Mouse (Mus musculus) urinary bladder, adult 2 months (tissue): ENCODE results near the gene Sprr2b. TPM values are rescaled to one million over a fixed set of nuclear protein-coding genes. Genes with fewer than 3 reads are reported as not detected.
"Not testable (repeated sequence)": the region's sequence is repeated elsewhere in the genome, so short reads cannot be mapped to it uniquely, and the experiment has no call there.

ENCODE experiments used
- DNase-seq: peaks from one replicate; pipeline ENCODE4 v3.0.0; 2022; ENCODE audit warnings: low spot score
- polyA plus RNA-seq: library from polyadenylated mRNA; depleted of rRNA; stranded (reverse); fragments of >200 nt; gene quantifications from 2 replicates; pipeline ENCODE4 v1.2.3, GENCODE M21; 2012; rRNA removed

Sprr2b gene
- 0.19 TPM in 1 of 2 replicates, not detected in the other for polyA plus RNA-seq

- DNase-seq: no peak
Observed at GRCm38 (mm10) chr3:92316320-92316719, at the start of gene Sprr2b. Gene Sprr2b, plus strand, starts transcription at chr3:92316620.

DNA sequence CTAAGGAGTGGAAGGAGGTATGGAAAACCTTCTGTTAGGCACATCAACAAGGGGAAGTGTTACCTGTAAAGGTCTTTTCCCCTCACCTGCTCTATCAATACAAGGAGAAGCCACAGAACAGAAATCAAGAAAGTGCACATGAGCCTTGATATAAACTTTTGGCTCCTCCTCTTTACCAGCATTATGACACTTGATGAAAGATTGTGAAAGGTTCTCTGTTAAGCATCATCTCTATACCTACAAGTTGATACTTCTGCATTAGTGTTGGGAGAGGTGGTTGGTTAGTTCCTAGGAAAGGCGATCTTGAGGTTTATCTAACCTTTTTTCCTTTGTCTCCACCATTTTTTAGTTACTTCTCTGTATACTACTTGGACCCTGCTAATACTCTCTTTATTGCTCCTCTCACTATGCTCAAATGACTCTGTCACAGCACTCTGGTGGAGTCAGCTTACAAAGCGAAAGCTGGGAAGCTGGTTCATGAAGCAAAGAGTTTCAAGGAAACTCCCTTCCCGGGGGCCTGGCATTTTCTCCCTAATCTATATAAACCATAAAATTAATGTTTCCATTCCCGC lies 44.9 kb upstream of the Sprr2b start:
- DNase-seq: not testable (repeated sequence)

DNA sequence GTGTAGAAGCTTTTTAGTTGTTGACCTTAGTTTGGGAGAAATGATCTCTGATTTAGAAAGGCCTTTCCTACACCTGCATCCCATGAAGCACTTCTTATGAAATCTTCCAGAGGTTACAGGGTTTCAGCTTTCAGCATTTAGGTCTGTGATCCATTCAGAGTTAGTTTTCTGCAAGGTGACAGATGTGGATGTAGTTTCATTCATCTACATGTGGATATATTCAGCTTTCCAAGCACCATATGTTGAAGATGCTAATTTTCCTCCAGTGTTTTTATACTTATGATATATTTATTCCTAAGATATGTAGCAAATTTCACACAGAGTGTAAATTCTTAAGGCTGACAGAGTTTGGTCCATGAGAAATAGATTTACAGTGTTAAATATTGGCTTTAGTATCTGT lies 42.9 kb upstream of the Sprr2b start:
- not testable (repeated sequence) for DNase-seq

DNA sequence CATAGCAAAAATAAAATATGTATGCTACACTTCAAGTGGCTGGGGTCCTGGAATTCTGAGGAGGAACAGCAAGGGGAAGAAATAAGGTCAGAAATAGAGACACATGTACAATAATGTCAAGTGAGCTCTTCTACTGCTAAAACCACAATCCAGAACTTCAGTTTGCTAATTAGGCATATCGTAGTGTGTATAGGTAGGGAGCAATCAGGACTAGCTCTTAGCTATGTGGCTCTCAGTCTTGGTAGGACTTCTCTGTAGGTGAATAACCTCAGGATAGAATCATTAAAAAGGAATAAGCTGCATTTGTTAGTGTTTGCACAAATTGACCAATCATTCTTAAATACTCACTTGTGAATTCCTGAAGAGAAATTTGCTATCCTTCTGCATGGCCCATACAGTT lies 42.4 kb upstream of the Sprr2b start:
- not testable (repeated sequence) for DNase-seq

DNA sequence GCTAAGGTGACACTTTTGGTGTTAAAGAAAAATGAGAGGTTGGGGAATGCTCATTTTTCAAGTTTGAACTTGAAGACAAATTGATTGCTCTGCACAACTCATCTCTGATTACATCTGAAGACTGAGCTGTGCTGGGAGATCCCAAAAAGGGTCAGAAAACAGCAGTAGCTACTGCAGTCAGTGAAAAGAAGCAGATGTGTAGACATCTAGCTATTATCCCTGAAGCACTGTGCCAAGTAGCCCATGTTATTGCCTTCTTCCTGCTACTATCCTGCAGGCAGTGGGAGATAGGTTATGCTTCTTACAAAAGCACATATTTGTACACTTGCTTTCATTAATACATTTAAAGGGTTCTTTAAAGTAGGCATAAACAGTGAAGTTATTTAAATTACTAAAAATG lies 36.8 kb upstream of the Sprr2b start:
- DNase-seq: not testable (repeated sequence)

DNA sequence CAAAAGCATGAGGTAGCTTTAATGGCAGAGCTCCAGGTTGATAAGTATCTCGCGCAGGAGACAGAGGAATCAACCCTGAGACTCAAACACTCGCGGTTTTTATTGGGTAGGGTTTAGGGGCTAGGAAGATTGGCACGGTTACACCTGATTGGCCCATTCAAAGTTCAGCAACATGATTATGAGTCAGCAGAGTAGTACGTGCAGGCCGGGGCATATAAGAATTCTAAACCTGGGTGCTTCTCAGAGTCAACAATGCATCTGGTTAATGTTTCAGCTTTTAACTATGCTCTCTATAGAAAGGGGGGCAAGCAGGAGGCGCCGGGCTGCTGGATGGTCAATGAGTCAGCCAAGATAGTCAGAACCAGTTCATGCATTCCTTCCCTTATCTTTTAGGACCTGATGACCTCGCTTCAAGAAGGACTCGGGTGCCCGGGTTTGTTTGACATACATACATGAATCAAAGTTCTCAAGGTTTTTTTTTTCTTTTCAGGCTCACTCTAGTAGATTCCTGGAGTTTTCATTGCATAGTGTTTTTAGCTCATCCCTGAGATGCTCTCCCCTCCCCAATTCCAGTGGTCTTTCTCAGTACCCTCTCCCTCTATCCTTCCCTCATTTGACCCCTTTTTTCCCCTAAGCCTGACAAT lies 35.3 kb upstream of the Sprr2b start:
- not testable (repeated sequence) for DNase-seq

- not testable (repeated sequence) for DNase-seq
Observed at GRCm38 (mm10) chr3:92285101-92285500, 31.3 kb upstream of the Sprr2b start, which contains the start of gene Sprr2a3. Gene Sprr2a3, plus strand, starts transcription at chr3:92285417.

DNA sequence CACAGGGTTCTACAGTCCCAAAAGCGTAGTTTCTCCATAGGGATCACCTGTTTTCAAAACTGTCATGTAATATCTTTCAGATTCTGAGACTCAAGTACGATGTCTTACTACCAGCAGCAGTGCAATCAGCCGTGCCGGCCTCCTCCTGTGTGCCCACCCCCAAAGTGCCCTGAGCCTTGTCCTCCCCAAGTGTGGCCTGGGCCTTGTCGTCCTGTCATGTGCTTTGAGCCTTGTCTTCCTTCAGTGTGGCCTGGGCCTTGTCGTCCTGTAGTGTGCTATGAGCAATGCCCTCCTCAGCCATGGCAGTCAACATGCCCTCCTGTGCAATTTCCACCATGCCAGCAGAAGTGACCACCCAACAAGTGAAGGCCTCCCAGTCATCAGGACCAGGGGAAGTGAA lies 27.9 kb upstream of the Sprr2b start:
- DNase-seq: not testable (repeated sequence)

DNA sequence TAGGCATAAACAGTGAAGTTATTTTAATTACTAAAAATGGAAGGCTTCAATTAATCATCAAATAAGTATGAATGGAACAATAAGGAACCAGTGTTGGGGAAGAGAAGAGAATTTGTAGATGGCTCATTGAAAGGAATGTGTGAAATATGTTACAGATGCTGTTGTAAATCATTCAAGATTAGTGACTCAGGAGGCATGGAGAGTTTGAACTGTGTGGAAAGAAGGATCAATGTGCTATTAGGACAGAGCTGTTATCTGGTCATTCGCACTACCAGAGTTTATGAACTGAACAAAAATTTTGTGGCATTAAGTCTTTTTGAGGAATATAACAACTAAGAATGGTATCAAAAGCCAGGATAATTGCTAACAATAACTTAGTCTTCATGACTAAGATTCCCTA lies 9.0 kb upstream of the Sprr2b start:
- no peak for DNase-seq

DNA sequence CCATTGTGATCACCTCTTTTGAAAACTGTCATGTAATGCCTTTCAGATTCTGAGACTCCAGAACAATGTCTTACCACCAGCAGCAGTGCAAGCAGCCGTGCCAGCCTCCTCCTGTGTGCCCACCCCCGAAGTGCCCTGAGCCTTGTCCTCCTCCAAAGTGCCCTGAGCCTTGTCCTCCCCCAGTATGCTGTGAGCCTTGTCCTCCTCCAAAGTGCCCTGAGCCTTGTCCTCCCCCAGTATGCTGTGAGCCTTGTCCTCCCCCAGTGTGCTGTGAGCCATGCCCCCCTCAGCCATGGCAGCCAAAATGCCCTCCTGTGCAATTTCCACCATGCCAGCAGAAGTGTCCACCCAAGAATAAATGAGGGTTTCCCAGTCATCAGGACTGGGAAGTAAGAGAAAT lies 964 bp downstream of the Sprr2b start:
- DNase-seq: no peak

DNA sequence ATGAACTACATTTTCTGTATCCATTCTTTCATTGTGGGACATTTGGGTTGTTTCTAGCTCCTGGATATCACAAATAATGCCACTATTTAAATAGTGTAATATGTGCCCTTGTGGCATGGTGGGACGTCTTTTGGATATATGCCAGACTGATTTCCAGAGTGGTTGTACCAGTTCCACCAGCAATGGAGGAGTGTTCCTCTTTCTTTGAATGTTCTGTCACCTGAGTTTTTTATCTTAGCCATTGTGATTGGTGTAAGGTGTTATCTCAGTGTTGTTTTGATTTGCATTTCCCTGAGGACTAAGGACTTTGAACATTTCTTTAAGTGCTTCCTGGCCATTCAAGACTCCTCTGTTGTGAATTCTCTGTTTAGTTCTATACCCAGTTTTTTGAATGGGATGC lies 19.9 kb downstream of the Sprr2b start:
- no peak for DNase-seq

GRCm38 (mm10) chr3:92338840-92339239 lies 22.4 kb downstream of the Sprr2b start, which contains the start of gene Sprr2d:
Gene Sprr2d, plus strand, starts transcription at chr3:92339140.
- DNase-seq: no peak

DNA sequence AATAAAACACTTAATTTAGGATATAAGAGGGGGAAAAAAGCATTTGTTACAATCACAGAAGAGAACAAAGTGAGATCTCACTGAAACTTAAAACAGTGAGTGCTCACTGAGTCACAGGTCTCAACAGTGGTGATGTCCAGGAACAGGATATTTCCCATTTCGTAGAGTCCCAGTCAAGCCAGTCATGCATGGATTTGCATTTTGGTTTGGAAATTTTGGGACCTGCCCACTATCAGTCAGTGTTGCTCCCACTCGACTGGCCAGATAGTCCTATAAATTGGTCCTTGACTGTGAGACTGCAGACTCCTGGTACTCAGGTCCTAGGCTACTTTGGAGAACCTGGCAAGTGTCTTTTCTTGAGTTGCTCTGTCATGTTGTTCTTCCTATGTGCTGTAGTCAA lies 35.4 kb downstream of the Sprr2b start, which contains the start of gene Sprr2e:
Gene Sprr2e, plus strand, starts transcription at position 301 of the 400 bp plus-strand sequence.
- DNase-seq: no peak

DNA sequence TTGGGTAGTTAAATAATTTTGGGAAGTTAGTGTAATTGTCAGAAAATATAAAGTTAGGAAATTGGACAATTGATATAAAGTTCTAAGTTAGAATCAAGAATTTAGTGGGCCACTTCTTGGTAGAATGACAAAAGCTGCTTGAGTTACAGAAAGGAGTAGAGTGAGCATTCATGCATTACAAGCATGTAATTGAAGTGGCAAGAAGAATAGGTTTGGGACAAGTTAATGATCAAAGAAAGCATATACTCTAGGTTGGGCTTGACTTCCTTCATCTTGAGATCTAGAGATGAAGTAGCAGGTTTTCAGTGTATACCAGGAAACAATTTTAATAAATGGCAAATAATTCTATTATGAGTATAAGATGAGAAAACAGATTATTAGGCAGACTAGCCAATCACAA lies 45.2 kb downstream of the Sprr2b start:
- no peak for DNase-seq

DNA sequence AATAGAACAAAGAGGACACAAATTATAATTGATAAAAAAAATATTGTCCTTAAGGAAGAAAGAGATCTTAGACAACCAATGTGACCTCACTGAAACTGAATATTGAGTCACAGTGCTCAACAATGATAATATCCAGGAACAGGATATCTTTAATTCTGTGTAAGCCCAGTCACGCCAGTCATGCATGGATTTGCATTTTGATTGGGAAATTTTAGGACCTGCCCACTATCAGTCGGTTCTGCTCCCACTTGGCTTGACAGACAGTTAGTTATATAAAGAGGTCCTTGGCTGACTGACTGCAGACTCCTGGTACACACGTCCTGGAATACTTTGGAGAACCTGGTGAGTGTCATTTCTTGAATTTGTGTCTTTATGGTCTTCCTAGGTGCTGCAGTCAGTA lies 48.5 kb downstream of the Sprr2b start, which contains the start of gene Sprr2f:
Gene Sprr2f, plus strand, starts transcription at position 301 of the 400 bp plus-strand sequence.
- DNase-seq: no peak

Other genes with a start within 250 kb of the Sprr2b start
- gene Lor, start 233.5 kb upstream of the Sprr2b start, polyA plus RNA-seq: 0.13 and 0.17 TPM in 2 replicates
- not detected in 2 replicates for gene Prr9, start 192.7 kb upstream of the Sprr2b start, polyA plus RNA-seq
- not detected in 2 replicates for gene Lelp1, start 173.9 kb upstream of the Sprr2b start, polyA plus RNA-seq
- gene Sprr2a1, start 100.8 kb upstream of the Sprr2b start, polyA plus RNA-seq: 200 and 292 TPM in 2 replicates
- 14,912 and 26,019 TPM in 2 replicates for gene Sprr2a2, start 100.7 kb upstream of the Sprr2b start, polyA plus RNA-seq
- gene Sprr2a3, start 31.2 kb upstream of the Sprr2b start, polyA plus RNA-seq: 820 and 1,217 TPM in 2 replicates
- not detected in 2 replicates for gene Sprr2d, start 22.5 kb downstream of the Sprr2b start, polyA plus RNA-seq
- gene Sprr2e, start 35.5 kb downstream of the Sprr2b start, polyA plus RNA-seq: not detected in 2 replicates
- 2.6 and 2.8 TPM in 2 replicates for gene Sprr2f, start 48.6 kb downstream of the Sprr2b start, polyA plus RNA-seq
- not detected in 2 replicates for gene Sprr2h, start 69.1 kb downstream of the Sprr2b start, polyA plus RNA-seq
- gene Sprr2i, start 91.4 kb downstream of the Sprr2b start, polyA plus RNA-seq: not detected in 2 replicates
- gene Sprr2j-ps, start 101.5 kb downstream of the Sprr2b start, polyA plus RNA-seq: not detected in 2 replicates
- gene Gm9774, start 112.8 kb downstream of the Sprr2b start, polyA plus RNA-seq: 9.5 and 10.7 TPM in 2 replicates
- not detected in 2 replicates for gene Sprr2k, start 116.0 kb downstream of the Sprr2b start, polyA plus RNA-seq
- not detected in 2 replicates for gene Sprr1b, start 122.2 kb downstream of the Sprr2b start, polyA plus RNA-seq
- 0.17 and 0.18 TPM in 2 replicates for gene Sprr3, start 142.1 kb downstream of the Sprr2b start, polyA plus RNA-seq
- 1,821 and 2,005 TPM in 2 replicates for gene Sprr1a, start 169.3 kb downstream of the Sprr2b start, polyA plus RNA-seq
- not detected in 2 replicates for gene Sprr4, start 183.9 kb downstream of the Sprr2b start, polyA plus RNA-seq
- gene 2310046K23Rik, start 217.9 kb downstream of the Sprr2b start, polyA plus RNA-seq: not detected in 2 replicates